8 mouse cellular contexts compared by ENCODE assay signal in the genomic region with DNA sequence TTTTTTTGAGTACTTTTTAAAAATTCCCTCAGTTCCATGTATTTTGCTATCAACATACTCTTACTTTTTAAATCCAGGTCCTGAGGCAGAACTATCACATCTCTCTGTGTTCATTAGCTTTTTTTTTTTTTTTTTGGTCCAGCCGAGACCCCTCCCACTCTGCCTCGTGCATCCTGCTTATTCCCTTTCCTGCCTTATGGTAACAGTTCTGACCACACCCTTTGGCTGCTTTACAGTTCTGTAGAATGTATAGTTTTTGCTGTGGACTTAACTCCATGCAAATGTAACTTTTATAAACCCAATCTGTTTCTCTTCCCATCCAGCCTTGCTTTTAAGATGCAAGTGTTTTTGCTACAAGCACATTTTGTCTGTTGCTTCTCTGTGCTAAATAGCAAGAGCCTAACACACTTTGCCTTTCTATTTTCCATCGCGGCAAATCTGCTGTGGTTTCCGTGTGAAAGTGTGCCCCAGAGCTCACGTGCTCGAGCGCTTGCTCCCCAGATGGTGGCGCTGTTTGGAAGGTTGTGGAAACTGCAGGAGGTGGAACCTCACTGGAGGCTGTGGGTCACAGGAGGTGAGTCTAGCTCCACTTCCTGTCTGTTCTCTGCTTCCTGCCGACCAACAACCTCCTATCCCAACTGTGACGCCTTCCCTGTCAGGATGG.
DNase-seq lines count a peak whose midpoint lies in the region; ATAC-seq and TF ChIP-seq lines count a peak whose summit lies in the region.

No protein-coding gene starts in this region.

- peaks cover 24% of the 10 kb centered on the region for H3K4me1 ChIP-seq in forebrain, embryonic 16.5 days (replicated peaks; ENCODE audit: control insufficient read depth, insufficient read depth, low read length)
- 0 out of 2 replicates have a peak, but pooled peaks cover 3% of the 10 kb centered on the region for H3K4me1 ChIP-seq in limb, embryonic 14.5 days (ENCODE audit: control insufficient read depth, insufficient read depth, low read length)
- H3K4me1 ChIP-seq in small intestine, adult 2 months (ENCODE audit: control insufficient read depth, insufficient read depth, insufficient read length, low read length): no peaks in the 10 kb centered on the region

- peak overlapping the region; percentile 49 for H3K27ac ChIP-seq in forebrain, embryonic 16.5 days (ENCODE audit: low read length)
- H3K27ac ChIP-seq in limb, embryonic 14.5 days (replicated peaks; ENCODE audit: low read depth, low read length): no peak overlapping the region
- no peak overlapping the region for H3K27ac ChIP-seq in small intestine, adult 2 months (ENCODE audit: insufficient read depth, low read depth, low read length)

- no peak overlapping the region for H3K4me3 ChIP-seq in forebrain, embryonic 16.5 days (replicated peaks; ENCODE audit: low read length)
- H3K4me3 ChIP-seq in limb, embryonic 14.5 days (replicated peaks; ENCODE audit: low read length): no peak overlapping the region
- no peak overlapping the region for H3K4me3 ChIP-seq in small intestine, adult 2 months (ENCODE audit: low read depth, low read length)

- no peak for TF ChIP-seq POLR2A in brain, embryonic 14.5 days (IDR thresholded peaks at IDR 0.05; ENCODE audit: borderline replicate concordance, extremely low read depth, insufficient read depth, insufficient read length, poor library complexity, severe bottlenecking)
- no peak for TF ChIP-seq POLR2A in limb, embryonic 14.5 days (IDR thresholded peaks at IDR 0.05; ENCODE audit: borderline replicate concordance, extremely low read depth, insufficient read depth, insufficient read length)
- TF ChIP-seq POLR2A in small intestine, adult 2 months (IDR thresholded peaks at IDR 0.05; ENCODE audit: low read depth, low read length): no peak

- WGBS in forebrain, embryonic 16.5 days: 53% methylated on average over 11 of the region's 11 CpGs
- WGBS in limb, embryonic 14.5 days: 63% methylated on average over 11 of the region's 11 CpGs
- 48% methylated on average over 11 of the region's 11 CpGs for WGBS in small intestine, adult 2 months

- H3K27me3 ChIP-seq in forebrain, embryonic 16.5 days (replicated peaks; ENCODE audit: control insufficient read depth, insufficient read depth, low read length): no peaks in the 10 kb centered on the region
- H3K27me3 ChIP-seq in limb, embryonic 14.5 days (ENCODE audit: control insufficient read depth, insufficient read depth, low read length): no peaks in the 10 kb centered on the region
- no peaks in the 10 kb centered on the region for H3K27me3 ChIP-seq in small intestine, adult 2 months (ENCODE audit: control insufficient read depth, insufficient read depth, low read length)

- peak; percentile 29; the same call in 1 of the 2 replicates for ATAC-seq in forebrain, embryonic 16.5 days
- no peak for ATAC-seq in limb, embryonic 14.5 days (ENCODE audit: low FRiP score, low read depth)

- H3K36me3 ChIP-seq in forebrain, embryonic 16.5 days (ENCODE audit: control insufficient read depth, insufficient read depth): no peaks in the 10 kb centered on the region
- no peaks in the 10 kb centered on the region for H3K36me3 ChIP-seq in limb, embryonic 14.5 days (ENCODE audit: control insufficient read depth, insufficient read depth, low read length)
- H3K36me3 ChIP-seq in small intestine, adult 2 months (ENCODE audit: control insufficient read depth, insufficient read depth, low read length): no peaks in the 10 kb centered on the region

- peak; percentile 46; the same call in 1 of the 2 replicates for TF ChIP-seq CTCF in brain, embryonic 14.5 days (IDR thresholded peaks at IDR 0.05; ENCODE audit: borderline replicate concordance, extremely low read depth, insufficient read depth, insufficient read length)
- peak; percentile 32; the same call in 1 of the 2 replicates for TF ChIP-seq CTCF in small intestine, adult 2 months (IDR thresholded peaks at IDR 0.05; ENCODE audit: extremely low read depth, insufficient read length, insufficient replicate concordance, low read depth, low read length)

- no peaks in the 10 kb centered on the region for H3K9me3 ChIP-seq in forebrain, embryonic 16.5 days (ENCODE audit: control insufficient read depth, low read length)
- no peaks in the 10 kb centered on the region for H3K9me3 ChIP-seq in limb, embryonic 14.5 days (ENCODE audit: control insufficient read depth, low read length)

- no peak overlapping the region for H3K9ac ChIP-seq in forebrain, embryonic 16.5 days (replicated peaks; ENCODE audit: low read depth, low read length)
- H3K9ac ChIP-seq in limb, embryonic 14.5 days (ENCODE audit: low read depth, low read length, severe bottlenecking): no peak overlapping the region

- peak; percentile 37 for DNase-seq in ovary, postnatal 36 days (ENCODE audit: low spot score)
- DNase-seq in ovary, adult 18-20 months (ENCODE audit: low spot score): no peak
- DNase-seq in brain, embryonic 14.5 days (ENCODE audit: low read depth): peak; percentile 72
- DNase-seq in induced T-regulatory cell, adult 2 months (ENCODE audit: low read depth): peak; percentile 32
- peak; percentile 31 for DNase-seq in limb, embryonic 14.5 days (ENCODE audit: low spot score)
- no peak for DNase-seq in spleen, postnatal 4 days (ENCODE audit: low spot score in 2 of 2)

- peak overlapping the region; percentile 28 for H3K4me2 ChIP-seq in forebrain, embryonic 16.5 days (ENCODE audit: low read length)
- no peak overlapping the region for H3K4me2 ChIP-seq in limb, embryonic 14.5 days (replicated peaks; ENCODE audit: low read depth, low read length, severe bottlenecking)

Comparison
In these comparisons a context has a peak if more than half of its experiments do, and no peak if none do; other contexts are left out.
1. DNase-seq: peak in ovary, postnatal 36 days (single experiment), brain, embryonic 14.5 days (single experiment), induced T-regulatory cell, adult 2 months (single experiment) and limb, embryonic 14.5 days (single experiment); none in ovary, adult 18-20 months (single experiment) and spleen, postnatal 4 days (0 of 2).